Mouse (Mus musculus): ENCODE results near the gene Fbln5. TPM values are rescaled to one million over a fixed set of nuclear protein-coding genes. Genes with fewer than 3 reads are reported as not detected.

Gene Fbln5
- polyA plus RNA-seq, 1 experiment: 12.5 TPM

- Histone ChIP-seq H3K4me3 (ENCODE audit: insufficient read depth, low read depth, low read length) (no peak overlapping the region), H3K4me1 (ENCODE audit: control insufficient read depth, insufficient read depth, insufficient read length, low read length) (peaks cover 8% of the 10 kb centered on the region; the same call in 1 of the 2 replicates), H3K27ac (replicated peaks; ENCODE audit: low read depth, low read length) (no peak overlapping the region)
These were observed 2.7 kb upstream of the Fbln5 start for GRCm38 (mm10) chr12:101821596-101821995.

GRCm38 (mm10) chr12:101819570-101819969, 715 bp upstream of the Fbln5 start:
- Histone ChIP-seq H3K27ac (replicated peaks; ENCODE audit: low read depth, low read length) (no peak overlapping the region), H3K4me1 (ENCODE audit: control insufficient read depth, insufficient read depth, insufficient read length, low read length) (peaks cover 8% of the 10 kb centered on the region; the same call in 1 of the 2 replicates), H3K4me3 (ENCODE audit: insufficient read depth, low read depth, low read length) (peak overlapping the region; percentile 62)

- H3K4me3 ChIP-seq (ENCODE audit: insufficient read depth, low read depth, low read length): peak overlapping the region; percentile 62
- H3K4me1 ChIP-seq (ENCODE audit: control insufficient read depth, insufficient read depth, insufficient read length, low read length): peaks cover 8% of the 10 kb centered on the region; the same call in 1 of the 2 replicates
- peak overlapping the region; percentile 22; the same call in 1 of the 2 replicates for H3K27ac ChIP-seq (replicated peaks; ENCODE audit: low read depth, low read length)
These were observed 628 bp downstream of the Fbln5 start for GRCm38 (mm10) chr12:101818246-101818607.

GRCm38 (mm10) chr12:101816810-101817209, 2.0 kb downstream of the Fbln5 start:
- peak overlapping the region; percentile 35; the same call in 1 of the 2 replicates for H3K4me3 ChIP-seq (ENCODE audit: insufficient read depth, low read depth, low read length)
- no peak overlapping the region for H3K27ac ChIP-seq (replicated peaks; ENCODE audit: low read depth, low read length)
- H3K4me1 ChIP-seq (ENCODE audit: control insufficient read depth, insufficient read depth, insufficient read length, low read length): peaks cover 5% of the 10 kb centered on the region; the same call in 1 of the 2 replicates

- H3K27ac ChIP-seq (replicated peaks; ENCODE audit: low read depth, low read length): no peak overlapping the region
- H3K4me1 ChIP-seq (ENCODE audit: control insufficient read depth, insufficient read depth, insufficient read length, low read length): peaks cover 2% of the 10 kb centered on the region; the same call in 1 of the 2 replicates
- H3K4me3 ChIP-seq (ENCODE audit: insufficient read depth, low read depth, low read length): no peak overlapping the region
These were observed 3.1 kb downstream of the Fbln5 start for GRCm38 (mm10) chr12:101815796-101816195.

GRCm38 (mm10) chr12:101814423-101814822, 4.4 kb downstream of the Fbln5 start:
- peaks cover 4% of the 10 kb centered on the region; the same call in 1 of the 2 replicates for H3K4me1 ChIP-seq (ENCODE audit: control insufficient read depth, insufficient read depth, insufficient read length, low read length)
- no peak overlapping the region for H3K27ac ChIP-seq (replicated peaks; ENCODE audit: low read depth, low read length)
- H3K4me3 ChIP-seq (ENCODE audit: insufficient read depth, low read depth, low read length): no peak overlapping the region

GRCm38 (mm10) chr12:101811181-101811580, 7.7 kb downstream of the Fbln5 start:
- 0 out of 2 replicates have a peak overlapping the region, but pooled peaks have one; percentile 14 for H3K27ac ChIP-seq (replicated peaks; ENCODE audit: low read depth, low read length)
- peaks cover 15% of the 10 kb centered on the region; the same call in 1 of the 2 replicates for H3K4me1 ChIP-seq (ENCODE audit: control insufficient read depth, insufficient read depth, insufficient read length, low read length)
- H3K4me3 ChIP-seq (ENCODE audit: insufficient read depth, low read depth, low read length): no peak overlapping the region

GRCm38 (mm10) chr12:101810515-101810914, 8.3 kb downstream of the Fbln5 start:
- no peak overlapping the region for H3K4me3 ChIP-seq (ENCODE audit: insufficient read depth, low read depth, low read length)
- H3K27ac ChIP-seq (replicated peaks; ENCODE audit: low read depth, low read length): peak overlapping the region; percentile 57; the same call in 1 of the 2 replicates
- H3K4me1 ChIP-seq (ENCODE audit: control insufficient read depth, insufficient read depth, insufficient read length, low read length): peaks cover 15% of the 10 kb centered on the region; the same call in 1 of the 2 replicates

- Histone ChIP-seq H3K4me1 (ENCODE audit: control insufficient read depth, insufficient read depth, insufficient read length, low read length) (peaks cover 25% of the 10 kb centered on the region; the same call in 1 of the 2 replicates), H3K4me3 (ENCODE audit: insufficient read depth, low read depth, low read length) (no peak overlapping the region), H3K27ac (replicated peaks; ENCODE audit: low read depth, low read length) (peak overlapping the region; percentile 75)
These were observed 11.5 kb downstream of the Fbln5 start for GRCm38 (mm10) chr12:101807400-101807799.

- peaks cover 15% of the 10 kb centered on the region for H3K4me1 ChIP-seq (ENCODE audit: control insufficient read depth, insufficient read depth, insufficient read length, low read length)
- no peak overlapping the region for H3K27ac ChIP-seq (replicated peaks; ENCODE audit: low read depth, low read length)
- no peak overlapping the region for H3K4me3 ChIP-seq (ENCODE audit: insufficient read depth, low read depth, low read length)
These were observed 16.4 kb downstream of the Fbln5 start for GRCm38 (mm10) chr12:101802445-101802844.

GRCm38 (mm10) chr12:101801744-101802143, 17.1 kb downstream of the Fbln5 start:
- peaks cover 11% of the 10 kb centered on the region for H3K4me1 ChIP-seq (ENCODE audit: control insufficient read depth, insufficient read depth, insufficient read length, low read length)
- no peak overlapping the region for H3K27ac ChIP-seq (replicated peaks; ENCODE audit: low read depth, low read length)
- no peak overlapping the region for H3K4me3 ChIP-seq (ENCODE audit: insufficient read depth, low read depth, low read length)

GRCm38 (mm10) chr12:101801051-101801450, 17.8 kb downstream of the Fbln5 start:
- Histone ChIP-seq H3K4me3 (ENCODE audit: insufficient read depth, low read depth, low read length) (no peak overlapping the region), H3K4me1 (ENCODE audit: control insufficient read depth, insufficient read depth, insufficient read length, low read length) (peaks cover 10% of the 10 kb centered on the region), H3K27ac (replicated peaks; ENCODE audit: low read depth, low read length) (no peak overlapping the region)

- H3K27ac ChIP-seq (replicated peaks; ENCODE audit: low read depth, low read length): no peak overlapping the region
- H3K4me1 ChIP-seq (ENCODE audit: control insufficient read depth, insufficient read depth, insufficient read length, low read length): peaks cover 2% of the 10 kb centered on the region
- no peak overlapping the region for H3K4me3 ChIP-seq (ENCODE audit: insufficient read depth, low read depth, low read length)
These were observed 20.5 kb downstream of the Fbln5 start for GRCm38 (mm10) chr12:101798189-101798922.

GRCm38 (mm10) chr12:101794458-101794857, 24.4 kb downstream of the Fbln5 start:
- Histone ChIP-seq H3K4me1 (ENCODE audit: control insufficient read depth, insufficient read depth, insufficient read length, low read length) (peaks cover 6% of the 10 kb centered on the region), H3K27ac (replicated peaks; ENCODE audit: low read depth, low read length) (no peak overlapping the region)

GRCm38 (mm10) chr12:101793221-101793621, 25.6 kb downstream of the Fbln5 start:
- Histone ChIP-seq H3K4me3 (ENCODE audit: insufficient read depth, low read depth, low read length) (no peak overlapping the region), H3K4me1 (ENCODE audit: control insufficient read depth, insufficient read depth, insufficient read length, low read length) (peaks cover 6% of the 10 kb centered on the region), H3K27ac (replicated peaks; ENCODE audit: low read depth, low read length) (no peak overlapping the region)

More at GRCm38 (mm10) chr12:101794458-101794857, 24.4 kb downstream of the Fbln5 start:
- H3K4me3 ChIP-seq (ENCODE audit: insufficient read depth, low read depth, low read length): no peak overlapping the region

- H3K27ac ChIP-seq (replicated peaks; ENCODE audit: low read depth, low read length): no peak overlapping the region
- peaks cover 6% of the 10 kb centered on the region for H3K4me1 ChIP-seq (ENCODE audit: control insufficient read depth, insufficient read depth, insufficient read length, low read length)
- no peak overlapping the region for H3K4me3 ChIP-seq (ENCODE audit: insufficient read depth, low read depth, low read length)
These were observed 26.2 kb downstream of the Fbln5 start for GRCm38 (mm10) chr12:101792684-101793083.

All from brown adipose tissue, adult 24 weeks (tissue).